Mouse (Mus musculus): ENCODE measurements around the gene Sgk1. TPM values are rescaled to one million over a fixed set of nuclear protein-coding genes. Genes with fewer than 3 reads are reported as not detected.
A peak's percentile ranks its signal among the peaks of the same experiment; 100 is the strongest.

Gene Sgk1
- 100 to 1,000 TPM in 3 of 4 experiments, 10 to 100 TPM in 1; 75.5 to 160 (median 130) TPM for total RNA-seq (2022)

DNA sequence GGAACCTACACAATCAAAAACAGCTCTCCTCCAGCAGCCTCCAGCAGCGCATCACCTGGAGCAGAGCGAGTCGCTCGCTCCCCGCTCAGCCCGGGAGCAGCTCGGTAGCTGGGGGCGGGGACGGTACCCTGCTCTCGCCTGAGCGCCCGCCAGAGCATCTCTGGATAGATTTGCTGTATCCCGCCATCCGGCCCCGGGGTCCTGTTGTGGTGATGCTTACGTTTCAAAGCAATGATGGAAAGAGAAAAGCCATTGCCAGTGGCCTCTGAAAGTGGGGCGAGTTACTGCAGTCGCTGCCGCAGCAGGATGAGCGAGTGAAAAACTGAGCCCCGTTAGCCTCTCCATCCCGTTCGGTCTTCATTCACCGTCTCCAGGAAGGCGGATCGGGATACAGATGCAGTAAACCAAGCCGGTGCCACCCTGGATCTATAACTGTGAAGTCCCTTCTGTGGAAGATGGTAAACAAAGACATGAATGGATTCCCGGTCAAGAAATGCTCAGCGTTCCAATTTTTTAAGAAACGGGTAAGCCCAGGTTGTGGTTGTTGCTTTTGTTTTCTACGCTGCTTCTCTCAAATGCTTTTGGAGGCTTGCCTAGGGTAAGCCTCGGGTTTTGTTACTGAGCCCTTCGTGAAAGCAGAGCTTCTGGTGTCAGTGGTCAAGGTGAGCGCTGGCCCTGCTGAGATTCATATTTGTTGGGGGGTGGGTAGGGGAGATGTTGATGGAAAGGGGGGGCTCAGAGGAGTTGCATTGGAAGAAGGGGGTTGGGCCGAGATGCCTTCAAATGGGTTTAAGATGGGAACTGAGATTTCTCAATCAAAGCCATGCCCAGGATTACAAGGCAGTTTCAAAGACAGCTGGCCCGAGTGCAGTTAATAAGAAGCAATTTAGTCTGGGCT is at the start of gene Sgk1:
Gene Sgk1 (plus strand): TSS at position 1 of the 898 bp plus-strand sequence.
- peak; percentile 29 to 46 for DNase-seq (ENCODE audit: low spot score in 2 of 2)

DNA sequence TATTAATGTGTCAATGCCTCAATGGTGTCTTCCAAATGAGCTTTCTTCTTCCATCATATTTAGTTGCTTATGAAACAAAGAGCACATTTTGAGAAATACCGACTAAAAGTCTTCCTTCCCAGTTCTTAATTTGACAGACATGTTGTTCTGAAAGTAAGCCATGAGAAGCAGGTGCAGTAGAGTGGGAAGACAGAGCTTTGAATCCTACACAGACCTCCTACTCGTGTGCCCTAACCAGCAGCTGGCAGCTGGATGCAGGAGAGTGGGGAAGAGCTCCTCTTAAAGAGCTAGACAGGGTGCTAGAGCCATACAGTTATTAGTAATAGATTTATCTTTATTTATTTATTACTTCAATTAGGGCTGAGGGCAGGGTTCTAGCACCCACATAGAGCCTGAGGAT is 49.7 kb upstream of the Sgk1 start:
- DNase-seq (ENCODE audit: low spot score in 2 of 2): peak in 1 of 2 experiments; percentile 41

DNA sequence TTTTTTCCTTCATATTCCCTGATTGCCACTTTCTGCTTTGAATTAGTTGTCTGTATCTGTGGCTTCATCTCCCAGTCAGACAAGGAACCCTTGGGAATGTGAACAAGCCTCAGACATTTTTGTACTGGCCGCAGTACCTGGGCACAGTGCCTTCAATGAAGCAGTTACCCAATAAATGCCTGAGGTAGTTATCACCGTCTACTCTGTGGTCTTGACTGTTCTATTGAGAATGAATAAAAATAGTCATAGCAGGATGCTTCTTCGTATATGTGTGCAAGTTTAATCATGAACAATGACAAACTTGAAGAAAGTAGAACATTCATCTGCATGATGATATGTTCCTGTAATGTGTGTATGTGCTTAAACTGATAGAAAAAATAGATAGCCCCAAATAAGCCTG is 48.2 kb upstream of the Sgk1 start:
- DNase-seq (ENCODE audit: low spot score in 2 of 2): no peak

DNA sequence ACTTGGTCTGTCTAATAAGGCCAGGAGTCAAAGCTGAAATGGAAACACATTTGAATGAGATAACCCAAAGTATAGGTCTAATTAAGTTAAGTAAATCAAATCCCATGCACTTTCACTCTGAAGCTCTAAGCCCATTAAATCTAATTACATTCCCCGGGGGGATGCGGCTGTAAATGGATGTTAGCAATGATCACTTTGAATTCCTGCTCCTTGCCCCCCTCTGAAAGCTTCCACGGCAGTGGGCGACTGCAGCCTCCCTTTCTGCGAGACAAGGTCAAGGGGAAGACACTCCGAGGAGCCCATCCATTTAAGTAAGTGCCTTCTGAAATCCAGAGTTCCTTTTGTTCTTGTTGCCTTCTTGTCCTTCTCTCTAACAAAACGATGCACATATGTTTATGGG is 46.9 kb upstream of the Sgk1 start:
- no peak for DNase-seq (ENCODE audit: low spot score in 2 of 2)

DNA sequence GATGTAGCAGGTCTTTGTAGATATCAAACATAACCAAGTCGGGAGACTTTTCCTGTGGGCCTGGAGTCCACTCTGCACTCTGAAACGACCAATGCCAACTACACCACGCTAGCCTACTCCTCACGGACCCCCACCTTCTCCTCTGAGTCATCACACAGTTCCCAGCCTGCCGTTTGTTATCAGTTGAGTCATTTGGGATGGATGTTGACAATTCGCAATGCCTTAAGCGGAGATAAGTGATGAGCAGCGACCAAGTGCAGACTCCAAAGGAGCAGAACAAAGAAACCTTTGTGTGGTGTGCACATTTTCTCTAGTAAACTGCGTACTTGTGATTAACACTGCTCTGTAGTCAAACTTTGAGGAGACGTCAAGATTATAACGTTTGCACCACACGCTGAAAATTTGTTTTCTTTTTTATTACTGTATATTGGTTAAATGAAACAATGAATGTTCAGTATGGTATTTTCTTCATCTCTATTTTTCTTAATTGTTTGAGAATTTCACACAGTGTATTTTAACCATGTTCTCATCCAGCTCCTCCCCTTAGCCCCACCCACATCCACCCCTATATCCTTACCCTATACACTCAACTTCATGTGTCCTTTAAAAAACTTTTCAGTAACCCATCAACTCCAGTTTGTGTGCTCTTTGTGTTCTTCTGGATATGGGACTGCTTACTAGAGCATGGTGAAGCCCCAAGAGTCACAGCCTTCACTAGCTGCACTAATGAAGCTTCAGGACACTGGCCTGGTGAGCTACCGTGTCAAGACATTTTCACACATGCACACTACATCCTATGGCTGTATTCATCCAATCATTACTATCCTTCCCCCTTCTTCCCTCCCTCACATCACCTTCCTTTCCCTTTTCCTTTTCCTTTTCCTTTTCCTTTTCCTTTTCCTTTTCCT is 42.5 kb upstream of the Sgk1 start:
- DNase-seq (ENCODE audit: low spot score in 2 of 2): no peak

DNA sequence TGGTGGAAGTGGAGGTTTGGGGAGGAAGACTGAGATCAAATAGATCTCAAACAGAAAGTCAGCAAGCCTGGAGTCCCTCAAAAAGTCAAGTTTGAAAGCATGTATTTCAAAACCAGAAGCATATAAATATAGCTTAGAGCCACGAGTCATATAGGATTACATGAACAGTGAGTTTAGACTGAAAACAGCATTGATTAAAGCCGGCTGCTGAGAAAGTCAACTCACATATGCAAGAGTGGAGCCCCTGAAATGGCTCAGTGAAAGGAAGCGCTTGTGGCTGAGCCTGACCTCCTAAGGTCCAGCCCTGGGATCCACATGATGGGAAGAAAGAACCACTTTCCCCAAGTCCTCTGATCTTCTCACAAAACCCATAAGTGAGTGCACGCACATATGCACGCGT is 38.7 kb upstream of the Sgk1 start:
- no peak for DNase-seq (ENCODE audit: low spot score in 2 of 2)

DNA sequence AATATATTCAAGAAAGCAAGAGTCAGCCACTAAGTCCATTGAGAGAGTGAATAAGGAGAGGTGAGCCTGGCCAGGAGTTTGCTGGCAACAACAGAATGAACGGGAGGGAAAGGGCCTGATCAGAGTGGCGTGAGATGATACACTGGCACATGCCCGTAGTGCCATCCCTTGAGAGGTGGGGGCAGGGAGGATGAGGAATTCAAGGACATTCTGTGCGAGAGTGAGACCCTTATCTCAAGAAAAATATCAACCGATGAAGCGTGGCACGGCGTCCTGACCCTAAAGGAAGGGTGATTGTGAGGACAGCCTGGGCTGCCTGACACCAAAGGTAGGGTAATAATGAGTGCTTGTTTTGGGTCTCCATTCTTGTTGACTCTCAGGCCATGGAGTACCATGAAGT is 38.1 kb upstream of the Sgk1 start:
- DNase-seq (ENCODE audit: low spot score in 2 of 2): no peak

DNA sequence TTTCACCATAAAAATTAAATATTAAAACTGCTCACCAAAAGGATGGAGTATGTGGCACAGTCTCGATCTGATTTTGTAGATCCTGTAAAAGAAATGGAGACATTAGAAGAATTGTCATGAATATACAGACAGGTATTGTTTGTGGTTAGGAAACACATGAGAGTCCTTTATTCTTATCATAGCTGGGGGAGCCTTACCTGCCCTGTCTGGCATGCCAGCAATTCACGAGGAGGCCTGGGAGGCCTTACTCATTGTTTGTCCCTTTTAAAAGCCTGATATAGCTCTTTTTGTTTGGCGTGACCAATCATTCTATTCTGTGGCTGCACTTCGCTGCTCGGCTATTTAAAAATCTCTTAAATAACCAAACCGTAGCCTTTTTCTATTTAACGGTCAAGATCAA is 37.6 kb upstream of the Sgk1 start:
- DNase-seq (ENCODE audit: low spot score in 2 of 2): no peak

DNA sequence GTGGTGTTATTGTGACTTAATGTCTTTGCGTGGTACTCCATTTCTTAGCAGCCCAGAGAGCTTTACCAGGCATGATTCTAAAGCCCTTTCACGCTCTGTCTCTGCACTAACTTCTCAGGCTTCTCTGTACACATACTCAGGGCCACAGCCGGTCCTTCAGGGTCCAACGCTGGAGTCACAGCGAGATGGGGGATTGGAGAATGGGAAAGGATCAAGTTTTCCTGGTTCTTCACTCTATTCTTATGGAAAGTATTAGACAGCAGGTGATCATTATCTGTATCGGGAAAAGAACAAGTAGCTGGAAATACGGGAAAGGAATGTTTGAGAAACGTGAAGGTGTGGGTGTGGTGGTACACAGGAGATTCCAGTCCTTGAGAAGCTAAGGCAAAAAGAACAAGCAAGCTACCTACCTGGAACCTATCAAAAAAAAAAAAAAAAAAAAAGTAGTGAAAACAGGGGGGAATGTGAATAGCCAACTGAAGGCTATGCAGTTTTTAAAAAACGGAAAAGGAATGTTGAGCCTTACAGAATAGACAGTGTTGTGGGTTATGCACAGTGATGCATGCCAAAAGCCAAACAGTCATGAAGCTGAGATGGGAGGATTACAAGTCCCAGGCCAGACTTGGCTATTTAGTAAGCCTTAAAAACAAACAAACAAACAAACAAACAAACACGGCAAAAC is 36.2 kb upstream of the Sgk1 start:
- DNase-seq (ENCODE audit: low spot score in 2 of 2): no peak

DNA sequence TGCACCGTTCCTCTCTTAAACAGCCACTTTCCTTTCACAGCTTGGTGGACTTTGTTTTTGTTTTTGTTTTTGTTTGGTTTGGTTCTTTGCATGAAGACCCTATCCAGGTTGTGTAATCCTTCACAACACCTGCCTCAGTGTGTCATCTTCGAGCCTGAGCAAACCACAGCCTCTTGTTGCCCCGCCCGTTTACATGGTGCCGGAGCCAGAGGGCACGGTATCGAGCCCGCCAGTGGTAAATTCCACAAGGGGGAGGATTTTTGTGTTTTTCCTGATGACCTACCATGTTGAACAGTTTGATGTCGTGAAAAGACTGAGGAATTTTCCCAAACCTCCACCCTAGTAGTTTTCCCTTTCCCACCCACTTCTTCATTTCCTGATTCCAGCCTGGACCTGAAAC is 35.6 kb upstream of the Sgk1 start:
- no peak for DNase-seq (ENCODE audit: low spot score in 2 of 2)

DNA sequence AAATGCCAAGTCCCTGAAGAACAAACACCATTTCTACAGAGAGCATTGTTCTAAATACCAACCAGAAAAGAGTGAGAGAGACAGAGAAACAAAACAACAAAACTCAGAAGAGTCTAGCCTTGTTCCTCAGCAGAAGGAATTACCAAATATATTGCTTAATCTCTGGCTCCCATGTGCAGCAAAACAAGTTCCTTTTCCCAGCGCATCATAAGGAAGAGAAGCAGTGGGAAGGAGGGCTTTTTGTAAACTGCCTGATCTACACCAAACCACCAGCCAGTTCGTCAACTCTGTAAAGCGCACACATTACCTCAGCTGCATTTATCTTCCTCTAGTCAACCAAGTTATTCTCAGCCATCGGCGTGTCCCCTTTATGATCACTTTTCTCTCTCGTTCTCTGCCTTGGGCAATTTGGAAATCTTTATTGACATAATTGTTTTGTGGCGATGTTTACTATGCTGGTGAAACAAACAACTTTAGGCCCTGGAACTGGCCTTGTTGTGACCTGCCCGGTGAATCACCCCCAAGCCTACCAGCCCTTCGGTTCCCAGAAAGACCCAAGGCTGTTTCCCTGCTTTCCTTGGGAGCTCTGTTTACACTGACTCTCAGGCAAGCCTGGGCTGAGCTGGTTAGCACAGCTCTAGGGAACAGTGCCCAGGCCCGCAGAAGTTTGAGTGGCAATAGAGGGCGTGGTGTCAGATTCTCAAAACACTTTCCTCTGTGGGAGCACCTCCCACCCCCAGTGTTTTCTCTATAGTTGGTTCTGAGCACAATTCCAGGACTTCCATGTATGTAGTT is 34.8 kb upstream of the Sgk1 start:
- no peak for DNase-seq (ENCODE audit: low spot score in 2 of 2)

DNA sequence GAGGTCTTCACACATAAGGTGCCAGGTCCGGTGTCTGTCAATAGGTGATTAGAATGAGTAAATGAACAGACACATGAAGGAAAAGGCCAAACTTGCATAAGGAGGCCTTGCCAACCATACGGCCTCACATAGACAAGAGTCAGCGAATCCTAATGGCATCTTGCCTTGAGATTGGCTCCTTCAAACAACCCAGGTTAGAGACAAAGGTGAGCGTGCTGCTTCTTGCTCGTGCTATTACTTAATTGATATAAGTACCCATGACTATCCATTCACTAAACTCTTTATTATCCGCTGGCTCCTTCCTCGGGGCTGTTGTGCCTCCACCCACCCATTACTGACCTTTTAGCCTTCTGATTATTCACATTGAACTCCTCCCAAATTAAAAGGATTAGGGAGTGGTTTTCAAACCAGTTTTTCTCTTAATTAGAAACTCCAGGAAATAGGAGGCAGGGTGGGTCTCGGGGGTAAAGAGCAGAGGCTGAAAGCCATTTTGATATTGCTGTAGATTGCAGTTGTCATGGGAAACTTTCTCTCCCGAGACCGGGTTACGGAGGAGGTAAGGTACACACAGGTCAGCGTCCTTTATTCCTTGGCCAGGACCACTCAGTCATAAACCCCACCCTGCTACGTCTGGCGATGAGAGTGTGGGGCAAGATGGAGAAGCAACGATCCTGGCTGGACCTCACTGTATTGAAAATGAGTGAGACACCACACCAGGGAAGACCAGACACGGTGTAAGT is 33.9 kb upstream of the Sgk1 start:
- DNase-seq (ENCODE audit: low spot score in 2 of 2): no peak

GRCm38 (mm10) chr10:21849251-21849650 is 32.7 kb upstream of the Sgk1 start:
- no peak for DNase-seq (ENCODE audit: low spot score in 2 of 2)

DNA sequence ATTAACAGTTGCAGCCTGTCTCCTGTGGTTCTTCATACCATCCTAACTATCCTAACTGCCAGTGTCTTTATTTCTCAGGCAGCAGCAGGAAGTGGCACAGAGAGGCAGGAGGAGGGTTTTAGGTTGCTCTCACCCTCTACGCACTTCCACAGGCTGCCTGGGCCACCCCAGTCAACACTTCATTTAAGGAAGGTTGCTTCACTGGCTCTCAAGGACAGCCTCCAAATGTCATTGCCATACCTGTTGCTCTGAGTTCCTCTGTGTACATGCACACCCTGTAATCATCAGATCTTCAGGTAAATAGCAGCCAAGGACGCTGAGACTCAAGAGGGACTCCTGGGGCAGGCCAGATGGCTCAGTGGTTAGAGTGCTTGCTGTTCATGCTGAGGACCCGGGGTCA is 31.7 kb upstream of the Sgk1 start:
- DNase-seq (ENCODE audit: low spot score in 2 of 2): no peak

DNA sequence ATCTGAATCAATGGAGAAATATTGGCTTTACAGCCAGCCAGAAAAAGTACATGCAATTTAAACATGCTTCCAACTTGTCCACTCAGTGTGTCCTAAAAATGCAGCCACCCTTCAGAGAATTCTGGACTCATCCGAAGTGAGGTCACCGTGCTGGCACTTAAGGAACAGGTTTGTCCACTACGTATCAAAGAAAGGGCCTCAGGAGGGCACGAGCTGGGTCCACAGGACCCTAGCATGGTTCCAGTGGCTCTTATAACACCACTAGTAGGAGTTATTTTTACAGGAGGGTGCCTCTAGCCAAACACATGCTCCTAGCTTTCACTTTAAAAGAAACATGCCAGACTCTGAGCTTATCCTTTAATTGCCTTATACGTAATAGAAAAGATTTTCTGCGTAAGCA is 28.9 kb upstream of the Sgk1 start:
- no peak for DNase-seq (ENCODE audit: low spot score in 2 of 2)

GRCm38 (mm10) chr10:21853566-21854328 is 28.2 kb upstream of the Sgk1 start:
- peak in 1 of 2 experiments; percentile 31 for DNase-seq (ENCODE audit: low spot score in 2 of 2)

GRCm38 (mm10) chr10:21855338-21855737 is 26.6 kb upstream of the Sgk1 start:
- DNase-seq (ENCODE audit: low spot score in 2 of 2): no peak

DNA sequence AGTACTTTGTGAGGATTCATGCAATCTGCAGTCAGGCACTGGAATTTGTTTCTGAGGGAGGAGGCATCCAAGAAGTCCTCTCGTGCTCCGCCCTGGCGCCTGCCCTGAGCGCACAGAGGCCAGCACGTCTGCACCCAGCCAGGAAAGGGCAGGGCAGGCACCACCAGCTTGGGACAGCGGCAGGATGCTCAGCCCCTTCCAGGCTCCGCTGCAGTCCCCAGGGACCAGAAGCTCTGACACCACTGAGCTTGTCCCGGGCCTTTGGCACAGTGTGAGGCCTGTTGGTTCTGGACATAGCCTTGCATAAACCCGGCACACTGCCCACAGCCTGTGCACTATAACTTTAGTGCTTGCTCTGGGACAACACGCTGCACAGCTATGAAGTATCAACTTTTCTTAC is 24.3 kb upstream of the Sgk1 start:
- DNase-seq (ENCODE audit: low spot score in 2 of 2): no peak

DNA sequence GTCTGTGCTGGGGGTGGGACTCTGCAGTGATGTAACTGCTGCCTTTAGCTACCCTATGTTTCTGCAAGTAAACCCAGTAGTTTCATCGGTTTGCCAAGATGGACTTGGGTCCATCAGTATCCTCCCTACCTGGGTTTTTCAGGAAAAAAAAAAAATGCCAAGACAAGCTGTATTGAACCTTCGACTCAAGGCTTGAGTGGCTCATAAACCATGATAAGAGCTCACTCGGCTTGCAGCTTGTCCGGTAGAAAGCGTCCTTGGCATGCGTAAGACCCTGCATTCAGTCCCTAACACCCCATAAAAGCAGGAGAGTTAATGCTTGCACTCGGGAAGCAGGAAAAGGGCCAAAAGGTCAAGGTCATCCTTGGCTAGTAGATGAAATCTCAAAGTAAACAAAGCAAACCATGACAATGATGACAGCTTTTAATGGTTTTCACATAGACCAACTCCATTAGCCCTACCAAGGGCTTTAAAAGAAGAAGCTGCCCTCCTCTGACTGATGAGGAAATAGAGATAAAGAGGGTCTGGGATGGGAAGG is 23.5 kb upstream of the Sgk1 start:
- no peak for DNase-seq (ENCODE audit: low spot score in 2 of 2)

Measured in layer of hippocampus, adult 8-10 months (tissue).